Mouse (Mus musculus): ENCODE measurements around the gene Svbp. TPM values are rescaled to one million over a fixed set of nuclear protein-coding genes. Genes with fewer than 3 reads are reported as not detected.

Svbp gene
- total RNA-seq, 2 experiments from 2014 or later = 19.7 to 28.6 TPM

DNA sequence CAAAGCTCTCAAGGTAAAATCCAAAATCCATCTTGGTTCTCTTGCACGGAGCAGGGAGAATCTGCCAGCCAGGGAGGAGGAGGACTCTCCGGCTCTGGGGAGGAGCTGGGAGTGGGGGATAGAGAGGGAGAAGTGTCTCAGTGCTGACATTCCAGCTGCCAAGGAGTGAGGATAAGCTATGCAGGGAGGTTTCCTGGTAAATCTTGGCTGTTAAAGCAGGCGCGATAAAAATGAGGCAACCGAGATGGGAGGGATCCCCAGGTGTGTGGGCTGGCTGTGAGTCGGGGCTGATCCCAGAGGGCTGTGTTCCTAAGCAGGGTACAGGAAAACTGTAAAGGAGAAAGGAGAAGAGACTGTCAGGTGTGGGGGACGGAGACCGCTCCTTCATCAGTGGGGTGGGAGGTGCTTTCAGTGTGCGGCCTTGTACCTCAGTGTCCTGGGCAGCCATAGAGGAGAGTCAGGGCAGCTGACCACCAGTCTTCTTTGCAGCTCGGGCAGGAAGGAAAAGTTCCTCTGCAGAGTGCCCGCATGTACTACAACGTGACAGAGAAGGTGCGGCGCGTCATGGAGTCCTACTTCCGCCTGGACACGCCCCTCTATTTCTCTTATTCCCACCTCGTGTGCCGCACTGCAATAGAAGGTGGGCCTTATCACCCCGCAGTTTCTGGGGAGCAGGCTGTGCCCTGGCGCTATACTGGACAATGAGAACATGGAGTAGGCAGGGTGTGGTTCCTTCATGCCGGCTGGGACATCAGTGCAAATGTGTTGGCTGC, 49.5 kb downstream of the Svbp start:
- no peak for ATAC-seq (ENCODE audit: poor library complexity, severe bottlenecking)

DNA sequence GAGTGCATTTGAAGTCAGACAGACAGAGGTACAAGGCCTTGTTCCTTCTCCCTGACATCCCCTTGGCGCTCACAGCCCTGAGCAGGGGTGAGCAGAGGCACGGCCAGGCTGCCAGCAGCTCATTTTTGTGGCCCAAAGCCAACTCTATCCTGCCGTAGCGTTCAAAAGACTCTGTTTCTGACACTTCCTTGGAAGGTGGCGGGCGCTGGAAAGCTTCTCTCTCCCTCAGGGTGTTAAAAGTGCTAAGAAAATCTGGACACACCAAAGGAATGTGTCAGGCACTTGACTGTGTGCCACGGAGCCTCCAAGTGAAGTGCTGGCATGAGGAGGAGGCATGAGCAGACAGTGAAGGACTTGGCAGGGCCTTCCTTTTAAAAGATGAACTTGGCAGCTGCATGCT, 50.5 kb downstream of the Svbp start:
- ATAC-seq (ENCODE audit: poor library complexity, severe bottlenecking) = no peak

DNA sequence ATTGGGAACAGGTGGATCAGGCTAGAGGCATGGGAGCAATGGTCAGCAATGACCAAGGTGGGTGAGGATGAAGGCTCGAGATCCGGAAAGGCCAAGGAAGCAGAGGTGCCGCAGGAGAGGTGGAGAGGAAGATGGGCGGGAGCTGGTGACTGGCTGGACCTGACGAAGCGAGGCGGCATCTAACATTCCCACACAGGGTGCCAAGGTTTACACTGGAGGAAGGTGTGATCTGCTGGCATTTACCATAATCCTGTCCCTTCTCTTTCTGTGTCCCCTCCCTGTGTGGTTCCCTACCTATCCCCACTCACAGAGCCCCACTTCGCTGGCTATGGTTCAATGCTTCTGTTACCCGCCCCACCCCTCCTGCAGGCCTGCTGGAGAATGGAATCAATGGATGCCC, 50.9 kb downstream of the Svbp start:
- ATAC-seq (ENCODE audit: poor library complexity, severe bottlenecking) = no peak

DNA sequence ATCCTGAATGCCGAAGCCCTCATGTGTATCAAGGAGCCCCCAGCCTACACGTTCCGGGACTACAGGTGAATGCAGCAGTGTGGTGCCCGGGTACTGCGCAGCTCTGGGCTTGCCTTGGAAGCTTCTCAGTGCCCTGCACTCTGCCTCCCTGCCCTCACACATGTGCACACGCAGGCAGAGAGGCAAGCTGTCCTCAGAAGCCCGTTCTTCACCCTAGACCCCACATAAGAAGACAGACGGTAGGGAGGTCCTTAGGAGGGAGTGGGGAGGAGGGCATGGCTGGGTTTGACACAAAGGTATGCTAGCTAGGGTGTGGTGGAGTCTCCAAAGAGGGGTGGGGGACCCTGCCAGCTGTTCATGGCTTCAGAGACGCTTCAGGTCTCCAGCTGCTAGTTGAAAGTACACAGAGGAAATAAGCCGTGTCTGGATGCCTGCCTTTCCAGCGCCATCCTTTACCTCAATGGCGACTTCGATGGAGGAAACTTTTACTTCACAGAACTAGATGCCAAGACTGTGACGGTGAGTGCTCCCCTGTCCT, 51.7 kb downstream of the Svbp start:
- ATAC-seq (ENCODE audit: poor library complexity, severe bottlenecking) = no peak

DNA sequence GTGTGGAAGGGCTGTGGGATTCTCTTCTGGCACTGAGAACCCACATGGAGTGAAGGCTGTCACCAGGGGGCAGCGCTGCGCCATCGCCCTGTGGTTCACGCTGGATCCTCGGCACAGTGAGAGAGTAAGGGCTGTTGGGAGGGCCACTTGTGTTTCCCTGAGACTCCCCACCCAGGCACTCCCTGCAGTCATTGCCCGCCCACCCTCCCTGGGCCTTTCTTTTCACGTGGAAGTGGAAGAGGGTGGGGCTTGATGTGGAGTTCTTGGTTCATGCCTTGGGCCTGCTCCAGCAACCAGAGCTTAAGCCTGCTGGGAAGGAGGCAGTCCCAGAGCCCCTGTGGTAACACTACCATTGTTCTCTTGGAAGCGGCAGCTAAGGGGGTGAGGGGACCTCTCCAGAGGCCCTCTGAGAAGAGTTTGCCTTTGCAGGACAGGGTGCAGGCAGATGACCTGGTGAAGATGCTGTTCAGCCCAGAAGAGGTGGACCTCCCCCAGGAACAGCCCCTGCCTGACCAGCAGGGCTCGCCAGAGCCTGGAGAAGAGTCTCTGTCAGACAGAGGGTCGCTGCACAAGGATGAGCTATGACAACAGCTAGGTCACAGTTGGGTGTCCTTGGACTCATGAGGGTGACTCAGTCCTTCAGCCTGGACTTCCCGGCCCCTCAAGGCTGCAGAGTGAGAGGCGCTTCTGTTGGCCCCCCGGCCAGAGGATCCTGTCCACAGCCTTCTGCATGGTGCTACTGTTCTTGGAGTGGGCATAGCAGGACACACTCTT, 52.5 kb downstream of the Svbp start:
- peak; percentile 81 for ATAC-seq (ENCODE audit: poor library complexity, severe bottlenecking)

DNA sequence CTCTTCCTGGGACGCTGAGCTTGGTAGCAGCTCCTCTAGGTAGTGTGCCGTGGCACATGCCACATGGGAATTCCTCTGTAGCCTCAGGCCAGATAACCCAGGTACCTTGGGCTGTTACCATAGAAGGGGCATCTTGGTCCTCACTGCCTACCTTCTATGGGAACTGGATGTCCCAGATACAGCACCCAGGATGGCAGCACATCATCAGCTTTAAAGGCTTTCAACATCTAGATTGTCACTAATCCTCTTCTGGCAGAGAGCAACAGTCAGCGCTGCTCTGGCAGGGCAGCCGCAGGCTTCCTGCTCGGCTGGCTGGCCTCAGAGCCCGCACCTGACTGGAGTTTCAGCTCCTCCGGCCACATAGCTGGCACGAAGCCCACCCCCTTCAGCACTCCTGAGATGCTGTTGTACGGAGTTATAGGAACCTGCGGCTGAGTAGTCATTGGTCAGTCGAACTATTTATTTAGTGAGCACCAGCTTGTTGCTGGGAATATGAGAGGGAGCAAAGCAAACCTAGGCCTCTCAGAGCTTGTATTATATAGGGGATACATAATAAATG, 53.4 kb downstream of the Svbp start:
- ATAC-seq (ENCODE audit: poor library complexity, severe bottlenecking) = no peak

Other genes starting within 250 kb of the Svbp start
- gene Lao1, start 233.7 kb upstream of the Svbp start, total RNA-seq (2015) = not detected in 2 replicates
- gene Lao1, start 233.7 kb upstream of the Svbp start, total RNA-seq (2017) = not detected in 2 replicates
- gene Slc2a1, start 86.6 kb upstream of the Svbp start, total RNA-seq (2015) = 9.0 and 14.4 TPM in 2 replicates
- gene Slc2a1, start 86.6 kb upstream of the Svbp start, total RNA-seq (2017) = 14.3 and 18.0 TPM in 2 replicates
- gene Zfp691, start 21.1 kb upstream of the Svbp start, total RNA-seq (2015) = 7.0 and 10.2 TPM in 2 replicates
- 1.9 and 4.5 TPM in 2 replicates for gene Zfp691, start 21.1 kb upstream of the Svbp start, total RNA-seq (2017)
- gene Ermap, start 5.3 kb upstream of the Svbp start, total RNA-seq (2015) = 4.4 and 10.0 TPM in 2 replicates
- gene Ermap, start 5.3 kb upstream of the Svbp start, total RNA-seq (2017) = 3.7 and 8.2 TPM in 2 replicates
- not detected in 2 replicates for gene Tmem269, start 22.9 kb downstream of the Svbp start, total RNA-seq (2015)
- not detected in 2 replicates for gene Tmem269, start 22.9 kb downstream of the Svbp start, total RNA-seq (2017)
- gene AU022252, start 37.4 kb downstream of the Svbp start, total RNA-seq (2015) = 2.1 and 4.5 TPM in 2 replicates
- gene AU022252, start 37.4 kb downstream of the Svbp start, total RNA-seq (2017) = 2.9 and 6.6 TPM in 2 replicates
- 0.94 and 1.1 TPM in 2 replicates for gene P3h1, start 37.6 kb downstream of the Svbp start, total RNA-seq (2015)
- 3.3 and 3.5 TPM in 2 replicates for gene P3h1, start 37.6 kb downstream of the Svbp start, total RNA-seq (2017)
- not detected in 2 replicates for gene Cldn19, start 60.1 kb downstream of the Svbp start, total RNA-seq (2015)
- gene Cldn19, start 60.1 kb downstream of the Svbp start, total RNA-seq (2017) = not detected in 2 replicates
- 721 and 749 TPM in 2 replicates for gene Ybx1, start 99.3 kb downstream of the Svbp start, total RNA-seq (2015)
- gene Ybx1, start 99.3 kb downstream of the Svbp start, total RNA-seq (2017) = 791 and 811 TPM in 2 replicates
- gene Ppih, start 125.2 kb downstream of the Svbp start, total RNA-seq (2015) = 84.7 and 92.6 TPM in 2 replicates
- gene Ppih, start 125.2 kb downstream of the Svbp start, total RNA-seq (2017) = 87.4 and 98.8 TPM in 2 replicates
- gene Ccdc30, start 220.2 kb downstream of the Svbp start, total RNA-seq (2015) = 0.07 TPM in 1 of 2 replicates, not detected in the other
- not detected in 2 replicates for gene Ccdc30, start 220.2 kb downstream of the Svbp start, total RNA-seq (2017)
- 8.0 and 8.6 TPM in 2 replicates for gene Ppcs, start 227.1 kb downstream of the Svbp start, total RNA-seq (2015)
- gene Ppcs, start 227.1 kb downstream of the Svbp start, total RNA-seq (2017) = 7.2 and 7.6 TPM in 2 replicates
- gene Zmynd12, start 227.5 kb downstream of the Svbp start, total RNA-seq (2015) = not detected in 2 replicates
- gene Zmynd12, start 227.5 kb downstream of the Svbp start, total RNA-seq (2017) = not detected in 2 replicates